Mouse (Mus musculus): ENCODE data around the gene Ago4.

DNA sequence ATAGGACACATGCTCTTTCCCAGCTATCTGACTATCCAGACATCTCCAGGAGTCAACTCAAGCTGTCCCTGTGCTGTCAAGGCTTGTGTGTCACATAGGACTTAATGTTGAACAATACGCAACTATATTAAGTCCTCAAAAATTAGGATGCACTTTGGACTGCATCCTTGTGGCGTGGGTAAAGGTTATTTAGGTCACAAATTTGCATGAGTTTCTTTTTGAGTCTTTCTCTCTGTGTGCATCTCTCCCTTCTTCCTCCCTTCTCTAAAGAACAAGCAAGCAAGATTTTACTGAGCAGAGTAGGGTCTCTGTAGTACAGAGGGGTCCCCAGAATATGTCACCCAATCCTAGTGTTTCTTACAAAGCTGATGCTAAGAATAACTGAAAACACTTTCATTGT lies 12.9 kb upstream of the Ago4 start:
- no peak for TF ChIP-seq CTCF (conservative IDR thresholded peaks at IDR 0.05; ENCODE audit: insufficient read depth, insufficient read length, low read depth, low read length)
- TF ChIP-seq POLR2A (IDR thresholded peaks at IDR 0.05; ENCODE audit: low read depth, low read length), result no peak
